Mouse (Mus musculus) ES-Bruce4 (cell line): ENCODE results near the gene Col9a2.

ENCODE experiments used
- CTCF ChIP-seq: IDR thresholded peaks from one replicate; pipeline ENCODE4 v1.8.1; 2011; ENCODE audit warnings: low read depth, low read length
- POLR2A ChIP-seq: IDR thresholded peaks from one replicate; pipeline ENCODE4 v1.8.1; 2011; ENCODE audit warnings: low read length; ENCODE audit not compliant: insufficient read depth

- TF ChIP-seq POLR2A (no peak), CTCF (peak; percentile 86)
These were observed 1.9 kb downstream of the Col9a2 start for GRCm38 (mm10) chr4:121040897-121041671.
